Mouse (Mus musculus) embryonic facial prominence, embryonic 15.5 days (tissue): ENCODE measurements around the gene 2900011O08Rik. TPM values are rescaled to one million over a fixed set of nuclear protein-coding genes. Genes with fewer than 3 reads are reported as not detected.

ENCODE experiments used
- ATAC-seq: fragments of 200-750 bp; cut with Nextera tagmentation; 2 replicates; pipeline ENCODE4 v1.8.0; 2017; ENCODE audit warnings: low read depth, moderate TSS enrichment; ENCODE audit not compliant: insufficient number of reproducible peaks, low FRiP score, low TSS enrichment
- H3K27ac ChIP-seq: fragments of 300-500 bp; sonication (generic); replicated peaks from 2 replicates; pipeline ENCODE4 v1.5.1; 2015; ENCODE audit warnings: mild to moderate bottlenecking, inconsistent platforms
- H3K27me3 ChIP-seq: fragments of 300-500 bp; sonication (generic); 2 replicates; pipeline ENCODE4 v1.6.1; 2015; ENCODE audit warnings: inconsistent platforms
- H3K36me3 ChIP-seq: fragments of 300-500 bp; sonication (generic); 2 replicates; pipeline ENCODE4 v1.6.1; 2015; ENCODE audit warnings: mild to moderate bottlenecking, inconsistent platforms
- H3K4me1 ChIP-seq: fragments of 300-500 bp; sonication (generic); 2 replicates; pipeline ENCODE4 v1.6.1; 2015; ENCODE audit warnings: inconsistent platforms
- H3K4me2 ChIP-seq: fragments of 300-500 bp; sonication (generic); replicated peaks from 2 replicates; pipeline ENCODE4 v1.6.1; 2015; ENCODE audit warnings: mild to moderate bottlenecking, inconsistent platforms
- H3K4me3 ChIP-seq: fragments of 300-500 bp; sonication (generic); replicated peaks from 2 replicates; pipeline ENCODE4 v1.5.1; 2015; ENCODE audit warnings: mild to moderate bottlenecking, inconsistent platforms
- H3K9ac ChIP-seq: fragments of 300-500 bp; sonication (generic); 2 replicates; pipeline ENCODE4 v1.6.1; 2015; ENCODE audit warnings: inconsistent platforms
- H3K9me3 ChIP-seq: fragments of 300-500 bp; sonication (generic); replicated peaks from 2 replicates; pipeline ENCODE4 v1.6.1; 2016; ENCODE audit warnings: inconsistent platforms
- WGBS: fragments of 180-500 bp; shearing (Covaris S2); methylation state at CpG from one replicate; pipeline ENCODE4 v1.1.7; 2015; 5-methylcytosine and 5-hydroxymethylcytosine counted together
- polyA plus RNA-seq: library from polyadenylated mRNA; unstranded; fragments of >200 nt; fragmentation: Nextera tagmentation; extraction: Ambion mirVana; gene quantifications from 2 replicates; pipeline ENCODE4 v1.2.1, GENCODE M21; 2015

2900011O08Rik gene
- polyA plus RNA-seq, 1 experiment from 2014 or later = 3.1 TPM

- 83% methylated on average over 2 of the region's 2 CpGs for WGBS
These were observed 18.3 kb downstream of the 2900011O08Rik start for GRCm38 (mm10) chr16:14004726-14005125.

GRCm38 (mm10) chr16:14005266-14005665 lies 18.9 kb downstream of the 2900011O08Rik start:
- H3K9me3 ChIP-seq = no peaks in the 10 kb centered on the region
- H3K4me3 ChIP-seq = no peak overlapping the region
- no peaks in the 10 kb centered on the region for H3K27me3 ChIP-seq
- H3K4me1 ChIP-seq = peaks cover 4% of the 10 kb centered on the region; the same call in 1 of the 2 replicates
- ATAC-seq = no peak
- H3K27ac ChIP-seq = no peak overlapping the region
- WGBS = 84% methylated on average over 4 of the region's 4 CpGs
- no peak overlapping the region for H3K4me2 ChIP-seq
- H3K36me3 ChIP-seq = no peaks in the 10 kb centered on the region
- no peak overlapping the region for H3K9ac ChIP-seq

More at GRCm38 (mm10) chr16:14004726-14005125, 18.3 kb downstream of the 2900011O08Rik start:
- no peak for ATAC-seq
- H3K4me2 ChIP-seq = no peak overlapping the region
- no peak overlapping the region for H3K9ac ChIP-seq
- H3K27me3 ChIP-seq = no peaks in the 10 kb centered on the region
- peaks cover 4% of the 10 kb centered on the region; the same call in 1 of the 2 replicates for H3K4me1 ChIP-seq
- no peak overlapping the region for H3K27ac ChIP-seq
- no peaks in the 10 kb centered on the region for H3K9me3 ChIP-seq
- no peak overlapping the region for H3K4me3 ChIP-seq
- H3K36me3 ChIP-seq = no peaks in the 10 kb centered on the region

- Histone ChIP-seq H3K4me3 (no peak overlapping the region), H3K4me2 (no peak overlapping the region), H3K27ac (no peak overlapping the region), H3K4me1 (peaks cover 4% of the 10 kb centered on the region; the same call in 1 of the 2 replicates), H3K27me3 (no peaks in the 10 kb centered on the region), H3K36me3 (no peaks in the 10 kb centered on the region), H3K9ac (no peak overlapping the region), H3K9me3 (no peaks in the 10 kb centered on the region)
- WGBS = 76% methylated on average over 2 of the region's 2 CpGs
- no peak for ATAC-seq
These were observed 21.7 kb downstream of the 2900011O08Rik start for GRCm38 (mm10) chr16:14008081-14008480.

- Histone ChIP-seq H3K9me3 (no peaks in the 10 kb centered on the region), H3K27me3 (no peaks in the 10 kb centered on the region), H3K36me3 (no peaks in the 10 kb centered on the region), H3K4me3 (no peak overlapping the region), H3K27ac (no peak overlapping the region), H3K9ac (no peak overlapping the region), H3K4me2 (no peak overlapping the region), H3K4me1 (peaks cover 4% of the 10 kb centered on the region; the same call in 1 of the 2 replicates)
- ATAC-seq = no peak
These were observed 22.3 kb downstream of the 2900011O08Rik start for GRCm38 (mm10) chr16:14008708-14009107.

GRCm38 (mm10) chr16:14009966-14010365 lies 23.6 kb downstream of the 2900011O08Rik start:
- no peak overlapping the region for H3K4me2 ChIP-seq
- no peak overlapping the region for H3K27ac ChIP-seq
- H3K36me3 ChIP-seq = no peaks in the 10 kb centered on the region
- no peaks in the 10 kb centered on the region for H3K27me3 ChIP-seq
- 86% methylated on average over 4 of the region's 4 CpGs for WGBS
- ATAC-seq = no peak
- no peaks in the 10 kb centered on the region for H3K4me1 ChIP-seq
- H3K9me3 ChIP-seq = no peaks in the 10 kb centered on the region
- no peak overlapping the region for H3K9ac ChIP-seq
- no peak overlapping the region for H3K4me3 ChIP-seq

- 86% methylated on average over 8 of the region's 8 CpGs for WGBS
- ATAC-seq = no peak
- Histone ChIP-seq H3K4me2 (no peak overlapping the region), H3K4me3 (no peak overlapping the region), H3K27me3 (no peaks in the 10 kb centered on the region), H3K36me3 (no peaks in the 10 kb centered on the region), H3K9ac (no peak overlapping the region), H3K4me1 (no peaks in the 10 kb centered on the region), H3K9me3 (no peaks in the 10 kb centered on the region), H3K27ac (no peak overlapping the region)
These were observed 30.9 kb downstream of the 2900011O08Rik start for GRCm38 (mm10) chr16:14017306-14017705.

DNA sequence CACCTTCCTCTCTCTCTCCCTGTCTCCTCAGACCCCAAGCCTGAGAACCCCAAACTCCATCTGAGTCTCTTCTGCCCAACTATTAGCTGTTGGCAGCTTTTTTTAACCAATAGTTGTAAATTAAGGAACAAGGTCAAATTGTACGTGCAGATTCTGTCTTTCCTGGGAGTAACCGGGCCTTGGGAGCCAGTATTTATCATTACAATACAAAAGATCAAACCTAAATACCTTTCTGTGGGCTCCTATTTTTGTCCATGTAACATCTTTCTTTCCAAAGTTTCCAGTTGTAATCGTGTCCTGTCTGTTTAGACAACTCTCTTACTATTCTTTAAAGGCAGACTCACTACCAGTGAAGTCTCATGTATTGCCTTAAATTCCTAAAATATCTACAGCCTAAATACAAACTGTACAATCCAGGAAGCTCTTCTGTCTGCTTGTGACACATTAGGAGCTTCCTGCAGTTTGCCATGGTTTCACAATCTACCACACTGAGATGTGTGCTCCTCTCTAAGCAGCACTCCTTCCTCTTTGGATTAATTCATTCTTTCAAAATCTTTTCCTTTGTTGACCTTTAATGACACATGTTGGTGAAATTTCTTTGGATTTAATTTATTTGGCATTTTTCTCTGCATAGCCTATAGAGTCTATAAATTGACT lies 34.9 kb downstream of the 2900011O08Rik start:
- ATAC-seq = no peak
- H3K4me3 ChIP-seq = no peak overlapping the region
- no peaks in the 10 kb centered on the region for H3K9me3 ChIP-seq
- no peak overlapping the region for H3K27ac ChIP-seq
- no peak overlapping the region for H3K9ac ChIP-seq
- no peaks in the 10 kb centered on the region for H3K36me3 ChIP-seq
- H3K4me2 ChIP-seq = no peak overlapping the region
- 73% methylated on average over 3 of the region's 3 CpGs for WGBS
- H3K27me3 ChIP-seq = no peaks in the 10 kb centered on the region
- no peaks in the 10 kb centered on the region for H3K4me1 ChIP-seq

DNA sequence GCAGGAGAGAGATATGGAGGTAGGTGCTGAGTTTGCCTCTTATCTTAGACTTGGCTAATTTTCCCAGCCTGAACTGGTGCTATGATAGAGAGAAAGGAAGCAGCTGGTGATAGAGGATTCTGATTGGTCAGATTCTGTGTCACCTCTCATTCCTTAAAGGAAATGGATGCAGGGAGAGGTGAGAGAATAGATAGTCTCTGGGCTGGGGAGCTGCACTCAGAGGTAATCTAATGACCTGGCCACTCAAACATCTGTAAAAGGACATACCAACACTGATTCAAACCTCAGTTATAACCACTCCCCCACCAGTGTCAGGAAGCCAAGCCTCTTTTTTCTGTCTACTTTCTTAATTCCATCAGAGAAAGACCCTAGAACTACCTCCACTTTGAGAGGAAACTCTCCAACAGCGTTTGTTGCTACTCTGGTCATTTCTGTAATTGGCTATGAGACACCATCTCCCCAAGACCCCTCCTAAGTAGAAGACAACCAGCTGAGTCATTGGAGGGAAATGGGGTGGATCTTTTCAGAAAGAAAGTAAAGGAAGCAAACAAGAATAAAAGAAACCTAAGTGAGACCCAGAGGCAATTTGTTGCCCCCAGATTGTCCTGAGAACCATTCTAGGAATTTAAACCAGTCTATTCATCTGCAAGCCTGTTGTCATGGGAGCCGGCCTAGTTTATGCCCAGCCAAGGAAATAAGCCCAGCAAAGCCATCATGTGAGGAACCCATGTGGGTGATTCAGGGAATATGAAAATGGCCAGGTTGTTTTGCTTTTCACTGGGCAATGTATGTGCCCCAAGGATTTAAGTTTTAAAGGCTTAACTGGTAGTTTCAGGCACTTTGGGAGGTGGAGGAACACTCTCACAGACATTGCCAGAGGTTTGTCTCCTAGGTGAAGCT lies 38.9 kb downstream of the 2900011O08Rik start:
- H3K9me3 ChIP-seq = no peaks in the 10 kb centered on the region
- H3K27me3 ChIP-seq = no peaks in the 10 kb centered on the region
- H3K9ac ChIP-seq = no peak overlapping the region
- no peak overlapping the region for H3K27ac ChIP-seq
- ATAC-seq = no peak
- H3K4me1 ChIP-seq = no peaks in the 10 kb centered on the region
- WGBS = 47% methylated on average over 2 of the region's 2 CpGs
- no peak overlapping the region for H3K4me2 ChIP-seq
- no peak overlapping the region for H3K4me3 ChIP-seq
- H3K36me3 ChIP-seq = no peaks in the 10 kb centered on the region

DNA sequence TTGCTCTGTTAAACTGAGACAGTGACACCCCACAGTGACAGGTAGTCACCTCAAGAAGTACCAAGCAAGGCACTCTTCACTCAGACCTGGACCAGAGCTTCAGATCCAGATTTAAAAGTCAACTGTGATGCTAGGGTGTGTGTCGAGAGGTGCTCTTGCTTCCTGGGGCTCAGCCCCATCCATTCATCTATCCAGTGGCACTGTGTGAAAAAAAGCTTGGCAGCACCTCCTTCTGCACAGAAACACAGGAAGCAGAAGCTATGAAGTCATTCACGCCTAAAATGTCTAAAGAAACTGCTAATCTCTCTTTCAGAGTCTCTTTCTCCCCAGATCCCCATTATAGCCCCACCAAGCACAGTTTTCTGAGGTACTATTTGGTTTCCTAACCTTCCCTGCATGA lies 42.7 kb downstream of the 2900011O08Rik start:
- WGBS = 66% methylated on average over 2 of the region's 2 CpGs
- ATAC-seq = no peak
- no peaks in the 10 kb centered on the region for H3K4me1 ChIP-seq
- no peak overlapping the region for H3K4me2 ChIP-seq
- H3K4me3 ChIP-seq = no peak overlapping the region
- H3K9ac ChIP-seq = no peak overlapping the region
- no peak overlapping the region for H3K27ac ChIP-seq
- no peaks in the 10 kb centered on the region for H3K36me3 ChIP-seq
- H3K9me3 ChIP-seq = no peaks in the 10 kb centered on the region
- H3K27me3 ChIP-seq = no peaks in the 10 kb centered on the region

DNA sequence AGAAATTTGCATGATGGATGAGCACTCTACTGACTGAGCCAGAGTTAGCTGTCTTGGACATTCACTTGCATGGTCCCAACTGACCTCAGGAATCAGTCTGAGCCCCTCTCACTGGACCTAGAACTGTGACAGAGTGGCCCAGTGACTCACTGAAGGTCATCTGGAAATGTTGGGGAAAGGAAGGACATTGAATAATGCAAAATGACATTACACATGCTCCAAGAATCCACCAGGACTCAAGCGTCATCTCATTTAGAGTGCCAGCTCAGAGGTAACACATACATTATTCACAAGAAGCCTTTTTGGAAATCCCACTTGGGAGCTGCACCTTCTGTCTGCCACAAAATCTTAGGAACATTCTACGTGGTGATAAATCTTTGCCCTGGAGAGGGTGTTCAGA lies 43.4 kb downstream of the 2900011O08Rik start:
- no peak for ATAC-seq
- no peak overlapping the region for H3K27ac ChIP-seq
- H3K9ac ChIP-seq = no peak overlapping the region
- no peaks in the 10 kb centered on the region for H3K36me3 ChIP-seq
- H3K27me3 ChIP-seq = no peaks in the 10 kb centered on the region
- no peaks in the 10 kb centered on the region for H3K4me1 ChIP-seq
- 75% methylated on average over 2 of the region's 2 CpGs for WGBS
- no peak overlapping the region for H3K4me3 ChIP-seq
- no peak overlapping the region for H3K4me2 ChIP-seq
- no peaks in the 10 kb centered on the region for H3K9me3 ChIP-seq

- H3K4me2 ChIP-seq = no peak overlapping the region
- H3K27ac ChIP-seq = no peak overlapping the region
- 79% methylated on average over 4 of the region's 4 CpGs for WGBS
- H3K9ac ChIP-seq = no peak overlapping the region
- no peaks in the 10 kb centered on the region for H3K9me3 ChIP-seq
- H3K36me3 ChIP-seq = no peaks in the 10 kb centered on the region
- H3K27me3 ChIP-seq = no peaks in the 10 kb centered on the region
- ATAC-seq = no peak
- no peaks in the 10 kb centered on the region for H3K4me1 ChIP-seq
- no peak overlapping the region for H3K4me3 ChIP-seq
These were observed 44.2 kb downstream of the 2900011O08Rik start for GRCm38 (mm10) chr16:14030650-14031049.
